Mouse (Mus musculus) hindbrain, postnatal 0 days (tissue): Measurements from ENCODE around the gene Uprt. TPM values are rescaled to one million over a fixed set of nuclear protein-coding genes. Genes with fewer than 3 reads are reported as not detected.

ENCODE experiments used
- ATAC-seq: fragments of 200-750 bp; cut with Nextera tagmentation; 2 replicates; pipeline ENCODE4 v1.8.0; 2017; ENCODE audit warnings: mild to moderate bottlenecking, moderate TSS enrichment, moderate library complexity
- DNase-seq: peaks from one replicate; pipeline ENCODE4 v3.0.0-alpha.2; 2015; ENCODE audit warnings: low spot score
- H3K27ac ChIP-seq: fragments of 300-500 bp; sonication (generic); 2 replicates; pipeline ENCODE4 v1.5.1; 2014; ENCODE audit warnings: mild to moderate bottlenecking
- H3K27me3 ChIP-seq: fragments of 300-500 bp; sonication (generic); 2 replicates; pipeline ENCODE4 v1.6.1; 2014; ENCODE audit warnings: low read length, mixed read lengths; ENCODE audit not compliant: insufficient read depth
- H3K36me3 ChIP-seq: fragments of 300-500 bp; sonication (generic); 2 replicates; pipeline ENCODE4 v1.6.1; 2014; ENCODE audit warnings: low read length, mixed read lengths; ENCODE audit not compliant: insufficient read depth
- H3K4me1 ChIP-seq: fragments of 300-500 bp; sonication (generic); 2 replicates; pipeline ENCODE4 v1.6.1; 2014; ENCODE audit warnings: antibody characterized with exemption, low read length, mixed read lengths; ENCODE audit not compliant: insufficient read depth
- H3K4me2 ChIP-seq: fragments of 300-500 bp; sonication (generic); 2 replicates; pipeline ENCODE4 v1.6.1; 2014; ENCODE audit warnings: low read depth, mild to moderate bottlenecking, low read length, moderate library complexity, mixed read lengths
- H3K4me3 ChIP-seq: fragments of 300-500 bp; sonication (generic); 2 replicates; pipeline ENCODE4 v1.5.1; 2014; ENCODE audit warnings: low read length
- H3K9ac ChIP-seq: fragments of 300-500 bp; sonication (generic); replicated peaks from 2 replicates; pipeline ENCODE4 v1.6.1; 2014; ENCODE audit warnings: mild to moderate bottlenecking, low read length, moderate library complexity, mixed read lengths
- H3K9me3 ChIP-seq: fragments of 300-500 bp; sonication (generic); 2 replicates; pipeline ENCODE4 v1.6.1; 2016; ENCODE audit warnings: low read length, mixed read lengths
- CTCF ChIP-seq: IDR thresholded peaks from 2 replicates; pipeline ENCODE4 v1.5.1; 2016; ENCODE audit warnings: antibody characterized with exemption, control low read depth, low read depth
- WGBS: fragments of 180-500 bp; shearing (Covaris S2); extraction: QIAGEN DNeasy Blood & Tissue Kit; methylation state at CpG from one replicate; pipeline ENCODE4 v1.1.7; 2014; 5-methylcytosine and 5-hydroxymethylcytosine counted together
- polyA plus RNA-seq: library from polyadenylated mRNA; unstranded; fragments of >200 nt; fragmentation: Nextera tagmentation; extraction: Ambion mirVana; gene quantifications from 2 replicates; pipeline ENCODE4 v1.2.1, GENCODE M21; 2015
- total RNA-seq: library from RNA; depleted of rRNA; stranded (reverse); fragments of >200 nt; gene quantifications from 2 replicates; pipeline ENCODE4 v1.2.3, GENCODE M21; 2014; rRNA removed

Gene Uprt
- total and polyA plus RNA-seq, 2 experiments from 2014 or later: 1.2 to 9.5 TPM

DNA sequence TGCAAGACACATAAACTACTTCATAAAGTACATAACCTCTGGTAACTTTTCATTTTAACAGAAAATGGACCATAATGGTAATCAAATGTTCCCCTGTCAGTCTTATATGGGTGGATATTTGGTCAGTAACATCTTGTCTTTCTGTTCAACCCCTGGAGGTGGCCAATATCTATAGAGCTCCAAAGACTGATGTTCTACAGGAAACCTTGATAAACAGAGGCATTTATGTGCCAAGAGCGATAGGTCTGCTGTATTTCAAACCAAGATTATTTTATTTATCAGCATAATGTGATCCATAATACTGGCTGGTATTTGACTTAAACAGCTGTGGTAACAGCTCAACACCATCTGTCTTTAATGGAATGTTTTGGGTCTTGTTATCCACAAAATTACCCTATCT lies 62.7 kb downstream of the Uprt start:
- no peak for TF ChIP-seq CTCF
- WGBS: 96% methylated on average over 1 of the region's 1 CpGs
- no peak overlapping the region for H3K4me3 ChIP-seq
- no peak overlapping the region for H3K4me2 ChIP-seq
- no peaks in the 10 kb centered on the region for H3K9me3 ChIP-seq
- no peak overlapping the region for H3K9ac ChIP-seq
- no peaks in the 10 kb centered on the region for H3K36me3 ChIP-seq
- H3K27ac ChIP-seq: no peak overlapping the region
- no peaks in the 10 kb centered on the region for H3K4me1 ChIP-seq
- ATAC-seq: no peak
- H3K27me3 ChIP-seq: no peaks in the 10 kb centered on the region; the same call in 1 of the 2 replicates
- DNase-seq: no peak

Other genes with a start within 250 kb of the Uprt start
- gene Abcb7, start 69.0 kb upstream of the Uprt start, total RNA-seq: 10.3 and 23.2 TPM in 2 replicates
- 3.5 and 3.8 TPM in 2 replicates for gene Abcb7, start 69.0 kb upstream of the Uprt start, polyA plus RNA-seq
- 3.9 and 5.6 TPM in 2 replicates for gene Zdhhc15, start 188.2 kb downstream of the Uprt start, total RNA-seq
- 2.1 and 2.6 TPM in 2 replicates for gene Zdhhc15, start 188.2 kb downstream of the Uprt start, polyA plus RNA-seq